Comparison of ENCODE assay signal across 19 mouse cellular contexts in the genomic region with DNA sequence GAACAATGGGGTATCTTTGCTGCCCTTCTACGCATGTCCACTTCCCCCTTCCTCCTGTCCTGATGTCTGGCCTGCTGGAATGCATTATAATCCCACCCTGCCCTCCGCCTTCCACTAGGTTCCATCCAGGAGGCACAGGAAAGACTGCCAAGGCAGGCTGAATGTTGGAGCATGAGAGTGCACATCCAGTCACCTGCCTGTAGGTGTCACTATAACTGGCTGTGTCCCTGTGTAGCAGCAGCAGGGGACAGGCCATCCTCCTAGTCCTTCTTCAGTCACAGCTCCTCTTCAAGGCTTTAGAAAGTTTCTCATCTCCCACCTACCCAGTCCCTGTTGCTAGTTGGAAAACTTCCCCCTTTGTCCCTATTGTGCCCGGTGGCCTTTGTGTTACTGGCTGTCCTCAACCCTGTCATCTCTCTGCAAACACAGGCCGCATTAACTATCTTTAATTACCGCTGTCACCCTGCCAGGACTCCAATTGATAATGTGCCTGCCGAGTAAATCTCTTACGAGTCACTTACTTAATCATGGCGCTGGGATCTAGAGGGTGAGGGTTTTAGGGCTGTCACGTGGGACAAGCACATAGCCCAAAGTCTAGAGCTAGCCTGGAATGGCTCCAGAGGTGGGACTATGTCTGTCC.
DNase-seq lines count a peak whose midpoint lies in the region; ATAC-seq and TF ChIP-seq lines count a peak whose summit lies in the region.
"Had no signal": no experiment of that assay in that cellular context is flagged by ENCODE, and none has a peak within 500 bp of the region (broad histone marks: within the 10 kb centered on the region; RNA-seq: fewer than 3 reads in every experiment).

No protein-coding gene starts in this region.

- no peak overlapping the region for H3K4me2 ChIP-seq in liver, embryonic 14.5 days (ENCODE audit: low read depth)
- H3K4me2 ChIP-seq: forebrain, embryonic 12.5 days; limb, embryonic 13.5 days; stomach, embryonic 15.5 days had no signal

- peak; percentile 37 for TF ChIP-seq CTCF in heart, adult 2 months (IDR thresholded peaks at IDR 0.05)
- TF ChIP-seq CTCF in liver, embryonic 14.5 days (IDR thresholded peaks at IDR 0.05; ENCODE audit: low read depth) = peak; percentile 40
- peak; percentile 46; the same call in 1 of the 2 replicates for TF ChIP-seq CTCF in brain, embryonic 14.5 days (IDR thresholded peaks at IDR 0.05; ENCODE audit: borderline replicate concordance, extremely low read depth, insufficient read depth, insufficient read length)

- 68% methylated on average over 9 of the region's 9 CpGs for WGBS in heart, adult 2 months
- 65% methylated on average over 9 of the region's 9 CpGs for WGBS in liver, embryonic 14.5 days (ENCODE audit: insufficient replicate concordance)

- no peak for TF ChIP-seq EP300 in heart, adult 2 months (IDR thresholded peaks at IDR 0.05; ENCODE audit: insufficient read depth, low read depth, low read length)
- TF ChIP-seq EP300 in liver, embryonic 14.5 days (IDR thresholded peaks at IDR 0.05; ENCODE audit: low read depth) = no peak

- no peaks in the 10 kb centered on the region for H3K79me2 ChIP-seq in heart, adult 2 months (replicated peaks; ENCODE audit: control insufficient read depth, insufficient read depth, low read length)

- H3K27ac ChIP-seq in heart, adult 2 months = no peak overlapping the region
- H3K27ac ChIP-seq in liver, embryonic 14.5 days = no peak overlapping the region
- H3K27ac ChIP-seq: forebrain, embryonic 12.5 days; heart, embryonic 10.5 days; limb, embryonic 13.5 days; stomach, embryonic 15.5 days had no signal

- DNase-seq in heart, adult 2 months = no peak
- DNase-seq in heart, postnatal 36 days = no peak
- DNase-seq in liver, embryonic 14.5 days (ENCODE audit: low read depth in 3 of 3, low spot score in 3 of 3) = no peak
- no peak for DNase-seq in liver
- peak; percentile 42 for DNase-seq in ES-CJ7 (ENCODE audit: low read depth, low spot score)
- peak; percentile 57 for DNase-seq in brain, embryonic 14.5 days (ENCODE audit: low read depth)
- DNase-seq in urinary bladder, postnatal 10 days (ENCODE audit: low spot score) = no peak
- DNase-seq: adrenal gland, adult 2 months; cerebellum, postnatal 14 days; heart, postnatal 4 days; kidney, postnatal 25 days; lung, postnatal 36 days; midbrain, embryonic 14.5 days had no signal

- no peaks in the 10 kb centered on the region for H3K27me3 ChIP-seq in heart, adult 2 months (ENCODE audit: control insufficient read depth, insufficient read depth, low read length)
- no peaks in the 10 kb centered on the region for H3K27me3 ChIP-seq in liver, embryonic 14.5 days (ENCODE audit: control insufficient read depth, insufficient read depth, low read length)
- H3K27me3 ChIP-seq: limb, embryonic 13.5 days; Patski; stomach, embryonic 15.5 days had no signal

- intact Hi-C loops in heart, adult 2 months (cut with DNase I) = no loop called here
- intact Hi-C loops in heart, postnatal 36 days (cut with DNase I) = no loop called here

- H3K4me3 ChIP-seq in heart, adult 2 months = no peak overlapping the region
- no peak overlapping the region for H3K4me3 ChIP-seq in liver, embryonic 14.5 days (ENCODE audit: insufficient read depth in 1 of 2, low read depth in 2 of 2, low read length in 2 of 2)
- H3K4me3 ChIP-seq: forebrain, embryonic 12.5 days; heart, embryonic 10.5 days; limb, embryonic 13.5 days; stomach, embryonic 15.5 days had no signal

- H3K36me3 ChIP-seq in heart, adult 2 months (ENCODE audit: control insufficient read depth, insufficient read depth, low read length) = no peaks in the 10 kb centered on the region
- H3K36me3 ChIP-seq in liver, embryonic 14.5 days (replicated peaks; ENCODE audit: control insufficient read depth, insufficient read depth, low read depth) = no peaks in the 10 kb centered on the region
- H3K36me3 ChIP-seq: forebrain, embryonic 12.5 days; heart, embryonic 10.5 days; limb, embryonic 13.5 days; stomach, embryonic 15.5 days had no signal

- no peak overlapping the region for H3K9ac ChIP-seq in heart, adult 2 months (ENCODE audit: low read depth, low read length)
- no peak overlapping the region for H3K9ac ChIP-seq in liver, embryonic 14.5 days (replicated peaks)
- H3K9ac ChIP-seq: forebrain, embryonic 12.5 days; limb, embryonic 13.5 days; stomach, embryonic 15.5 days had no signal

- no peak for TF ChIP-seq POLR2A in heart, adult 2 months (IDR thresholded peaks at IDR 0.05; ENCODE audit: insufficient read depth, low read depth, low read length)
- no peak for TF ChIP-seq POLR2A in brain, embryonic 14.5 days (IDR thresholded peaks at IDR 0.05; ENCODE audit: borderline replicate concordance, extremely low read depth, insufficient read depth, insufficient read length, poor library complexity, severe bottlenecking)

- H3K9me3 ChIP-seq in liver, embryonic 14.5 days (ENCODE audit: control insufficient read depth, low read length) = no peaks in the 10 kb centered on the region
- H3K9me3 ChIP-seq: forebrain, embryonic 12.5 days; heart, embryonic 10.5 days; limb, embryonic 13.5 days; stomach, embryonic 15.5 days had no signal

- ATAC-seq in liver, embryonic 14.5 days (ENCODE audit: insufficient read depth) = no peak
- ATAC-seq: intestine, embryonic 16.5 days; Patski had no signal

- H3K4me1 ChIP-seq in heart, adult 2 months (ENCODE audit: control insufficient read depth, insufficient read depth, low read length) = no peaks in the 10 kb centered on the region
- H3K4me1 ChIP-seq in liver, embryonic 14.5 days (replicated peaks; ENCODE audit: control insufficient read depth in 2 of 2, insufficient read depth in 2 of 2, low read length in 1 of 2) = no peaks in the 10 kb centered on the region
- H3K4me1 ChIP-seq: forebrain, embryonic 12.5 days; heart, embryonic 10.5 days; limb, embryonic 13.5 days; stomach, embryonic 15.5 days had no signal

Comparison
In these comparisons a context has a peak if more than half of its experiments do, and no peak if none do; other contexts are left out.
1. DNase-seq: peak in ES-CJ7 (single experiment) and brain, embryonic 14.5 days (single experiment); none in heart, adult 2 months (0 of 2), heart, postnatal 36 days (0 of 2), liver, embryonic 14.5 days (0 of 3), liver (single experiment) and urinary bladder, postnatal 10 days (single experiment).
2. Peak in every context shown above with its lines, with median percentiles within 50 percentile points of each other: CTCF ChIP-seq.